Mouse (Mus musculus): Measurements from ENCODE around the gene Gusb. TPM values are rescaled to one million over a fixed set of nuclear protein-coding genes. Genes with fewer than 3 reads are reported as not detected.

Gusb gene
- total RNA-seq, 4 experiments from 2014 or later = 12.7 to 40.4 (median 22.1) TPM

GRCm38 (mm10) chr5:129974866-129975311, 28.0 kb downstream of the Gusb start:
- no peak for DNase-seq (ENCODE audit: low spot score in 2 of 2)

- DNase-seq (ENCODE audit: low spot score in 2 of 2) = no peak
These were observed 28.5 kb downstream of the Gusb start for GRCm38 (mm10) chr5:129974354-129974753.

GRCm38 (mm10) chr5:129971491-129971890, 31.4 kb downstream of the Gusb start:
- no peak for DNase-seq (ENCODE audit: low spot score in 2 of 2)

GRCm38 (mm10) chr5:129968417-129968816, 34.4 kb downstream of the Gusb start:
- DNase-seq (ENCODE audit: low spot score in 2 of 2) = no peak

- DNase-seq (ENCODE audit: low spot score in 2 of 2) = no peak
These were observed 36.4 kb downstream of the Gusb start for GRCm38 (mm10) chr5:129966448-129966847.

- no peak for DNase-seq (ENCODE audit: low spot score in 2 of 2)
These were observed 39.6 kb downstream of the Gusb start for GRCm38 (mm10) chr5:129963224-129963623.

- no peak for DNase-seq (ENCODE audit: low spot score in 2 of 2)
These were observed 47.1 kb downstream of the Gusb start for GRCm38 (mm10) chr5:129955792-129956191.

GRCm38 (mm10) chr5:129954473-129955254, 48.2 kb downstream of the Gusb start:
- no peak for DNase-seq (ENCODE audit: low spot score in 2 of 2)

GRCm38 (mm10) chr5:129952143-129952542, 50.7 kb downstream of the Gusb start:
- DNase-seq (ENCODE audit: low spot score in 2 of 2) = no peak

GRCm38 (mm10) chr5:129947528-129948033, 55.3 kb downstream of the Gusb start:
- no peak for DNase-seq (ENCODE audit: low spot score in 2 of 2)

- no peak for DNase-seq (ENCODE audit: low spot score in 2 of 2)
These were observed 59.4 kb downstream of the Gusb start for GRCm38 (mm10) chr5:129943402-129943801.

GRCm38 (mm10) chr5:129942073-129942939, 60.5 kb downstream of the Gusb start:
- DNase-seq (ENCODE audit: low spot score in 2 of 2) = peak; percentile 16 to 20

GRCm38 (mm10) chr5:129941495-129942045, 61.3 kb downstream of the Gusb start, which contains the start of gene Vkorc1l1:
TSS of gene Vkorc1l1 (plus strand) at chr5:129941970.
- peak; percentile 92 to 96 for DNase-seq (ENCODE audit: low spot score in 2 of 2)

- DNase-seq (ENCODE audit: low spot score in 2 of 2) = no peak
These were observed 61.9 kb downstream of the Gusb start for GRCm38 (mm10) chr5:129940736-129941494.

- no peak for DNase-seq (ENCODE audit: low spot score in 2 of 2)
These were observed 62.6 kb downstream of the Gusb start for GRCm38 (mm10) chr5:129940281-129940680.

Other genes starting within 250 kb of the Gusb start
- gene Psph, start 215.6 kb downstream of the Gusb start, total RNA-seq (2022) = 10 to 100 TPM; 18.8 to 21.3 (median 19.6) TPM
- 10 to 100 TPM; 18.2 to 23.0 (median 21.9) TPM for gene Sumf2, start 156.1 kb downstream of the Gusb start, total RNA-seq (2022)
- gene Chchd2, start 115.6 kb downstream of the Gusb start, total RNA-seq (2022) = 100 to 1,000 TPM; 416 to 428 (median 423) TPM
- gene Zbed5, start 107.3 kb downstream of the Gusb start, total RNA-seq (2022) = 1 to 10 TPM; 6.9 to 9.6 (median 7.9) TPM
- 10 to 100 TPM; 16.7 to 20.4 (median 17.8) TPM for gene Phkg1, start 104.5 kb downstream of the Gusb start, total RNA-seq (2022)
- 1 to 10 TPM; 2.5 to 3.5 (median 3.2) TPM for gene Nupr1l, start 94.5 kb downstream of the Gusb start, total RNA-seq (2022)
- 10 to 100 TPM; 45.5 to 56.9 (median 50.1) TPM for gene Vkorc1l1, start 61.1 kb downstream of the Gusb start, total RNA-seq (2022)
- gene Asl, start 26.2 kb upstream of the Gusb start, total RNA-seq (2022) = 10 to 100 TPM; 22.9 to 28.0 (median 25.9) TPM
- 10 to 100 TPM; 26.7 to 32.6 (median 30.1) TPM for gene Crcp, start 26.2 kb upstream of the Gusb start, total RNA-seq (2022)
- 10 to 100 TPM; 34.4 to 39.4 (median 36.7) TPM for gene Tpst1, start 70.3 kb upstream of the Gusb start, total RNA-seq (2022)
- 10 to 100 TPM; 10.6 to 15.2 (median 13.0) TPM for gene Kctd7, start 141.8 kb upstream of the Gusb start, total RNA-seq (2022)
- 10 to 100 TPM; 50.7 to 60.7 (median 53.0) TPM for gene Rabgef1, start 168.7 kb upstream of the Gusb start, total RNA-seq (2022)
- gene Tmem248, start 214.0 kb upstream of the Gusb start, total RNA-seq (2022) = 10 to 100 TPM; 45.9 to 56.3 (median 50.4) TPM